Mouse (Mus musculus): ENCODE measurements at regions not wholly inside any gene's neighbourhood (a gene's known extent, or its start where the extent isn't known, plus 50 kb on each side); places are given as distances from the start of the nearest gene placed in this dataset.

DNA sequence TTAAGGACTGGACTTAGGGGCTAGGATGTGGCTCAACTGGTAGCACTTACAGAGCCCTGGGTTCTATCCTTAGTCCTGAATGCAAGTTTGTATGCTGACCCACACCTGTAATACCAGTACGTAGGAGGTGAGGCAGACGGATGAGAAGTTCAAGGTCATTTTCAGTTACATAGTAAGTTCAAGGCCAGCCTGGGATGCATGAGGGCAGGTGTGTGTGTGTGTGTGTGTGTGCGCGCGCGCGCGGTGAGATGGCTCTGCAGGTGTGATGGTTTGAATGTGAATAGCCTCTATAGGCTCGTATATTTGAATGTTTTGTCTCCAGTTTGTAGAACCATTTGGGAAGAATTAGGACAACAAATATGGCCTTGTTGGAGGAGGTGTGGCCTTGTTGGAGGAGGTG lies 82.7 kb downstream of the Chst1 start:
- TF ChIP-seq CTCF (IDR thresholded peaks at IDR 0.05; ENCODE audit: borderline replicate concordance, control insufficient read depth, extremely low read depth, insufficient read depth, low read length, poor library complexity) (no peak), POLR2A (IDR thresholded peaks at IDR 0.05; ENCODE audit: control insufficient read depth, extremely low read depth, insufficient read depth, low read length, poor library complexity) (no peak)

All from thymus, adult 2 months (tissue).